Mouse (Mus musculus) hindbrain, embryonic 11.5 days (tissue): ENCODE measurements around the gene Lrr1. TPM values are rescaled to one million over a fixed set of nuclear protein-coding genes. Genes with fewer than 3 reads are reported as not detected.
"Not testable (repeated sequence)": the region's sequence is repeated elsewhere in the genome, so short reads cannot be mapped to it uniquely, and the experiment has no call there.

Experiments used
- ATAC-seq: fragments of 200-750 bp; cut with Nextera tagmentation; 2 replicates; pipeline ENCODE4 v1.8.0; 2017; ENCODE audit warnings: mild to moderate bottlenecking, moderate TSS enrichment, moderate library complexity; ENCODE audit not compliant: low FRiP score
- DNase-seq: peaks from one replicate; pipeline ENCODE4 v3.0.0-alpha.2; 2015; ENCODE audit warnings: low spot score
- H3K27ac ChIP-seq: fragments of 300-500 bp; sonication (generic); 2 replicates; pipeline ENCODE4 v1.5.1; 2014; ENCODE audit warnings: mild to moderate bottlenecking, low read depth, low read length
- H3K27me3 ChIP-seq: fragments of 300-500 bp; sonication (generic); 2 replicates; pipeline ENCODE4 v1.6.1; 2014; ENCODE audit warnings: mild to moderate bottlenecking, low read length, moderate library complexity, mixed read lengths; ENCODE audit not compliant: control insufficient read depth, insufficient read depth
- H3K36me3 ChIP-seq: fragments of 300-500 bp; sonication (generic); 2 replicates; pipeline ENCODE4 v1.6.1; 2014; ENCODE audit warnings: mild to moderate bottlenecking, low read length, moderate library complexity, mixed read lengths; ENCODE audit not compliant: control insufficient read depth, insufficient read depth
- H3K4me1 ChIP-seq: fragments of 300-500 bp; sonication (generic); replicated peaks from 2 replicates; pipeline ENCODE4 v1.6.1; 2014; ENCODE audit warnings: low read length, mixed read lengths; ENCODE audit not compliant: control insufficient read depth, insufficient read depth
- H3K4me2 ChIP-seq: fragments of 300-500 bp; sonication (generic); replicated peaks from 2 replicates; pipeline ENCODE4 v1.6.1; 2014; ENCODE audit warnings: mild to moderate bottlenecking, low read depth, low read length
- H3K4me3 ChIP-seq: fragments of 300-500 bp; sonication (generic); 2 replicates; pipeline ENCODE4 v1.5.1; 2014; ENCODE audit warnings: low read depth, low read length
- H3K9ac ChIP-seq: fragments of 300-500 bp; sonication (generic); 2 replicates; pipeline ENCODE4 v1.6.1; 2014; ENCODE audit warnings: low read depth, low read length
- H3K9me3 ChIP-seq: fragments of 300-500 bp; sonication (generic); 2 replicates; pipeline ENCODE4 v1.6.1; 2016; ENCODE audit warnings: low read length; ENCODE audit not compliant: control insufficient read depth
- WGBS: fragments of 180-500 bp; shearing (Covaris S2); extraction: QIAGEN DNeasy Blood & Tissue Kit; methylation state at CpG from one replicate; pipeline ENCODE4 v1.1.7; 2014; 5-methylcytosine and 5-hydroxymethylcytosine counted together
- polyA plus RNA-seq: library from polyadenylated mRNA; unstranded; fragments of >200 nt; fragmentation: Nextera tagmentation; extraction: Ambion mirVana; gene quantifications from 2 replicates; pipeline ENCODE4 v1.2.1, GENCODE M21; 2014

The Lrr1 gene
- polyA plus RNA-seq, 1 experiment from 2014 or later: 23.6 TPM

DNA sequence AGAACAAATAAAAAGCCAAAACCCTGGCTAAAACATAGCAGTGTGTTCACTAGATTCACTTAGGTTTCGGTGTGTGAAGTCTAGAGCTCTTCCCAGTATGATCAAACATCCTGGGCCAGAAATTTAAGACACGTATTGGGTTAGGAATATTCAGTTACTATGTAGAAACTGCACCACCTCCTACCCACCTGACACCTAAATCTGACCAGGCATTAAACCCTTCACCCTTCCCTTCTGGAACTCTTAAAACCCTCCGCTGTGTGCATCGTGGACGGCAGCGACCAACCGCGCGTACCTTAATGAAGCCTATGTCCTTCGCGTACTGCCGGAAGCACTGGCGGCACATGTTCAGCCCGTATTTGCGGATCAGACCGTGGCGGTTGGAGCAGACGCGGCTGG lies 10.2 kb upstream of the Lrr1 start:
- no peaks in the 10 kb centered on the region for H3K4me1 ChIP-seq
- no peak for ATAC-seq
- no peaks in the 10 kb centered on the region for H3K9me3 ChIP-seq
- peak overlapping the region; percentile 66 for H3K4me2 ChIP-seq
- peak overlapping the region; percentile 90 for H3K9ac ChIP-seq
- no peaks in the 10 kb centered on the region for H3K27me3 ChIP-seq
- WGBS: 2% methylated on average over 19 of the region's 19 CpGs
- H3K27ac ChIP-seq: peak overlapping the region; percentile 89
- DNase-seq: no peak
- H3K36me3 ChIP-seq: peaks cover 7% of the 10 kb centered on the region
- H3K4me3 ChIP-seq: peak overlapping the region; percentile 79

- WGBS: under 1% methylated on average over 54 of the region's 68 CpGs
- not testable (repeated sequence) for H3K36me3 ChIP-seq, H3K9me3 ChIP-seq, H3K27me3 ChIP-seq, H3K4me1 ChIP-seq
- Histone ChIP-seq H3K4me2 (peak within 1 kb of the TSS; percentile 66), H3K27ac (peak within 1 kb of the TSS; percentile 89), H3K4me3 (peak within 1 kb of the TSS; percentile 79), H3K9ac (peak within 1 kb of the TSS; percentile 90)
- ATAC-seq: peak; percentile 98
- DNase-seq: peak; percentile 100
Observed at GRCm38 (mm10) chr12:69158765-69159577, 9.6 kb upstream of the Lrr1 start, which contains the start of gene Rps29. Rps29 (minus strand) TSS chr12:69159186.

DNA sequence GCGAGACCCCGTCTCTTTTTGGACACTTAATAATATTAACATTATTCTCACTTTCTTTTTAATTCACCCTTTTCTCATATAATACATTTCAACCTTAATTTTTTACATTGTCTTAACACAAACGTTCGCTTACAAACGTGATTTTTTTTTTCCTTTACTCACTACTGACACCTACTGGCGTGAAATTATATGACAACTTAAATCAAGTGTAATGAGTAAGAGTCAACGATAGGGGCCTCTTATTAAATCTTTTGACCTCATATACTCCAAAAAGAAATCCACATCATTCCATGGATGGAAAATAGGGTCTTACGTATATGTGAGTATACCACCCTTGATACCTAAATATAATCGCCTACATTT lies 9.1 kb upstream of the Lrr1 start:
- H3K4me1 ChIP-seq: no peaks in the 10 kb centered on the region
- peak; percentile 13; the same call in 1 of the 2 replicates for ATAC-seq

GRCm38 (mm10) chr12:69160677-69161076 lies 7.9 kb upstream of the Lrr1 start:
- not testable (repeated sequence) for H3K4me3 ChIP-seq, DNase-seq, H3K27me3 ChIP-seq, H3K9me3 ChIP-seq, ATAC-seq, H3K36me3 ChIP-seq, H3K27ac ChIP-seq, H3K9ac ChIP-seq, H3K4me2 ChIP-seq, H3K4me1 ChIP-seq
- 74% methylated on average over 2 of the region's 2 CpGs for WGBS

More for the DNA sequence above, 9.1 kb upstream of the Lrr1 start:
- Histone ChIP-seq H3K4me3 (no peak overlapping the region), H3K9me3 (no peaks in the 10 kb centered on the region), H3K4me2 (no peak overlapping the region), H3K27me3 (no peaks in the 10 kb centered on the region), H3K9ac (no peak overlapping the region), H3K27ac (no peak overlapping the region), H3K36me3 (peaks cover 7% of the 10 kb centered on the region)
- WGBS: 7% methylated on average over 9 of the region's 9 CpGs
- DNase-seq: peak; percentile 81

- not testable (repeated sequence) for H3K4me2 ChIP-seq, H3K4me3 ChIP-seq, H3K4me1 ChIP-seq, DNase-seq, H3K36me3 ChIP-seq, H3K27me3 ChIP-seq, ATAC-seq, H3K9ac ChIP-seq, H3K27ac ChIP-seq, H3K9me3 ChIP-seq
- 92% methylated on average over 4 of the region's 4 CpGs for WGBS
Observed at GRCm38 (mm10) chr12:69163586-69163985, 5.0 kb upstream of the Lrr1 start.

GRCm38 (mm10) chr12:69164904-69165303 lies 3.7 kb upstream of the Lrr1 start:
- WGBS: 58% methylated on average over 3 of the region's 3 CpGs
- ATAC-seq (no peak), DNase-seq (no peak)
- H3K4me2 ChIP-seq: no peak overlapping the region
- no peaks in the 10 kb centered on the region for H3K4me1 ChIP-seq
- no peak overlapping the region for H3K9ac ChIP-seq
- H3K9me3 ChIP-seq: no peaks in the 10 kb centered on the region
- no peak overlapping the region for H3K27ac ChIP-seq
- no peaks in the 10 kb centered on the region for H3K36me3 ChIP-seq
- no peaks in the 10 kb centered on the region for H3K27me3 ChIP-seq
- no peak overlapping the region for H3K4me3 ChIP-seq

DNA sequence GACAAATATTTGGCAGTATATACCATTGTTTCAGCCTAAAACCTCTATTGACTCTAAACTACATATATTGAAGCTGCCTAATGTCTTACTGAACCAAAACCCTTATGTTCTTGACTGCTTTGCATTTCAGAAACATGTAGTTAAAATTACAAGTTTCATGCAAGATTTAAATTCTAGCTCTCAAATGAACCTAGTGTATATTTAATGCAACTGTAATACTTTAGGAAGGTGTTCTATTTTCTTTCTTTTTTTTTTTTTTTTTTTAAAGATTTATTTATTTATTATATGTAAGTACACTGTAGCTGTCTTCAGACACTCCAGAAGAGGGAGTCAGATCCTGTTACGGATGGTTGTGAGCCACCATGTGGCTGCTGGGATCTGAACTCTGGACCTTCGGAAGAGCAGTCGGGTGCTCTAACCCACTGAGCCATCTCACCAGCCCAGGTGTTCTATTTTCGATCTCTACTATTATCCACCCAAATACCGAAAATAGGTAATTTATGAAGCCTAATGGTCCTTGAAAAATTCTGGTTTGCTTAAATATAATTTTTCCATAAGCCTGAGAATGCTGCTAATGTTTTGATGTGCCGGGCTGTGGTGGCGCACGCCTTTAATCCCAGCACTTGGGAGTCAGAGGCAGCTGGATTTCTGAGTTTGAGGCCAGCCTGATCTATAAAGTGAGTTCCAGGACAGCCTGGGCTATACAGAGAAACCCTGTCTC lies 1.6 kb upstream of the Lrr1 start:
- not testable (repeated sequence) for H3K9me3 ChIP-seq, H3K36me3 ChIP-seq, H3K4me3 ChIP-seq, H3K9ac ChIP-seq, H3K27ac ChIP-seq, H3K27me3 ChIP-seq, ATAC-seq, H3K4me2 ChIP-seq, H3K4me1 ChIP-seq, DNase-seq
- 66% methylated on average over 8 of the region's 8 CpGs for WGBS

- Histone ChIP-seq H3K9me3 (no peaks in the 10 kb centered on the region), H3K4me3 (peak overlapping the region; percentile 59), H3K27me3 (no peaks in the 10 kb centered on the region), H3K9ac (peak overlapping the region; percentile 73), H3K4me2 (peak overlapping the region; percentile 67), H3K36me3 (no peaks in the 10 kb centered on the region), H3K4me1 (no peaks in the 10 kb centered on the region), H3K27ac (no peak overlapping the region)
- 10% methylated on average over 18 of the region's 18 CpGs for WGBS
- ATAC-seq (peak; percentile 70), DNase-seq (no peak)
Observed at GRCm38 (mm10) chr12:69167656-69168460, 756 bp upstream of the Lrr1 start.
